Mouse (Mus musculus) kidney, embryonic 15.5 days (tissue): Measurements from ENCODE around the gene Zfp668. TPM values are rescaled to one million over a fixed set of nuclear protein-coding genes. Genes with fewer than 3 reads are reported as not detected.

Experiments used
- ATAC-seq: fragments of 200-750 bp; cut with Nextera tagmentation; replicated peaks from 2 replicates; pipeline ENCODE4 v1.8.0; 2017; ENCODE audit warnings: moderate TSS enrichment; ENCODE audit not compliant: low FRiP score
- H3K27ac ChIP-seq: fragments of 300-500 bp; sonication (generic); 2 replicates; pipeline ENCODE4 v1.5.1; 2015; ENCODE audit warnings: mild to moderate bottlenecking, inconsistent platforms
- H3K27me3 ChIP-seq: fragments of 300-500 bp; sonication (generic); 2 replicates; pipeline ENCODE4 v1.6.1; 2015; ENCODE audit warnings: inconsistent platforms
- H3K36me3 ChIP-seq: fragments of 300-500 bp; sonication (generic); 2 replicates; pipeline ENCODE4 v1.6.1; 2015; ENCODE audit warnings: inconsistent platforms
- H3K4me1 ChIP-seq: fragments of 300-500 bp; sonication (generic); 2 replicates; pipeline ENCODE4 v1.6.1; 2015; ENCODE audit warnings: inconsistent platforms
- H3K4me2 ChIP-seq: fragments of 300-500 bp; sonication (generic); 2 replicates; pipeline ENCODE4 v1.6.1; 2015; ENCODE audit warnings: moderate library complexity, mild to moderate bottlenecking, inconsistent platforms
- H3K4me3 ChIP-seq: fragments of 300-500 bp; sonication (generic); replicated peaks from 2 replicates; pipeline ENCODE4 v1.5.1; 2015; ENCODE audit warnings: mild to moderate bottlenecking, inconsistent platforms
- H3K9ac ChIP-seq: fragments of 300-500 bp; sonication (generic); 2 replicates; pipeline ENCODE4 v1.6.1; 2015; ENCODE audit warnings: mild to moderate bottlenecking, inconsistent platforms
- H3K9me3 ChIP-seq: fragments of 300-500 bp; sonication (generic); replicated peaks from 2 replicates; pipeline ENCODE4 v1.6.1; 2016; ENCODE audit warnings: inconsistent platforms
- WGBS: fragments of 180-500 bp; shearing (Covaris S2); methylation state at CpG from one replicate; pipeline ENCODE4 v1.1.7; 2015; ENCODE audit warnings: mixed read lengths; 5-methylcytosine and 5-hydroxymethylcytosine counted together
- polyA plus RNA-seq: library from polyadenylated mRNA; unstranded; fragments of >200 nt; fragmentation: Nextera tagmentation; extraction: Ambion mirVana; gene quantifications from 2 replicates; pipeline ENCODE4 v1.2.1, GENCODE M21; 2015

Gene Zfp668
- polyA plus RNA-seq, result 22.7 TPM in 2 replicates

GRCm38 (mm10) chr7:127876467-127877348 lies at the start of gene Zfp668:
Gene Zfp668, minus strand, starts transcription at chr7:127876828.
- under 1% methylated on average over 60 of the region's 60 CpGs for WGBS
- Histone ChIP-seq H3K4me2 (peak within 1 kb of the TSS; percentile 82), H3K9ac (peak within 1 kb of the TSS; percentile 100)

DNA sequence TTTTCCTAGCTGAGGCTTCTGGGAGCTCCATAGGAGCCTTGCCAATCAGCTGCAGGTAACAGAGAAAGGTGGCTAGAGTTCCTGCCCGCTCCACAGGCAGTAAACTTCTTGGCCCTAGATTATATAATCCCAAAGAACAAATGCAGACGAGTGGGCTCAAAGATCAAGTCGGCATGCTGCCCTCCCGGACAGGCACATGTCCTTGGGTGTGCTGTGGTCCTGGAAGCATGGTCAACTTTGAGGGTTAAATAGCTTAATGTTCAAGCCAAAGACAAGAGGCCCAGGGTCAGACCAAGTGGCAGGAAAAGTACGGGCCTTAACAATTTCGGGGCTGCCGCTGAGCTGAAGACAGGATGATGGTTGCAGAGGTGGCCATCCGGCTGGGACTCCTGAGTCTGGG lies 49.4 kb upstream of the Zfp668 start:
- Histone ChIP-seq H3K27me3 (peaks cover 9% of the 10 kb centered on the region), H3K9ac (peak overlapping the region; percentile 7; the same call in 1 of the 2 replicates), H3K4me2 (peak overlapping the region; percentile 19; the same call in 1 of the 2 replicates), H3K4me1 (peaks cover 65% of the 10 kb centered on the region), H3K9me3 (no peaks in the 10 kb centered on the region), H3K36me3 (peaks cover 57% of the 10 kb centered on the region), H3K27ac (peak overlapping the region; percentile 93), H3K4me3 (no peak overlapping the region)
- no peak for ATAC-seq
- WGBS, result 74% methylated on average over 8 of the region's 8 CpGs

More at GRCm38 (mm10) chr7:127876467-127877348, at the start of gene Zfp668:
- no peaks in the 10 kb centered on the region for H3K9me3 ChIP-seq
- H3K4me3 ChIP-seq, result peak within 1 kb of the TSS; percentile 98
- H3K27me3 ChIP-seq, result no peaks in the 10 kb centered on the region
- H3K4me1 ChIP-seq, result peaks cover 29% of the 10 kb centered on the region
- H3K36me3 ChIP-seq, result peaks cover 55% of the 10 kb centered on the region
- H3K27ac ChIP-seq, result peak within 1 kb of the TSS; percentile 100
- ATAC-seq, result peak; percentile 62

GRCm38 (mm10) chr7:127925252-127925651 lies 48.6 kb upstream of the Zfp668 start:
- H3K9ac ChIP-seq, result 0 out of 2 replicates have a peak overlapping the region, but pooled peaks have one; percentile 7
- H3K27me3 ChIP-seq, result peaks cover 9% of the 10 kb centered on the region
- peak overlapping the region; percentile 93 for H3K27ac ChIP-seq
- H3K36me3 ChIP-seq, result peaks cover 64% of the 10 kb centered on the region
- 36% methylated on average over 5 of the region's 5 CpGs for WGBS
- peak; percentile 80 for ATAC-seq
- peaks cover 59% of the 10 kb centered on the region for H3K4me1 ChIP-seq
- no peaks in the 10 kb centered on the region for H3K9me3 ChIP-seq
- H3K4me2 ChIP-seq, result peak overlapping the region; percentile 8; the same call in 1 of the 2 replicates
- no peak overlapping the region for H3K4me3 ChIP-seq

DNA sequence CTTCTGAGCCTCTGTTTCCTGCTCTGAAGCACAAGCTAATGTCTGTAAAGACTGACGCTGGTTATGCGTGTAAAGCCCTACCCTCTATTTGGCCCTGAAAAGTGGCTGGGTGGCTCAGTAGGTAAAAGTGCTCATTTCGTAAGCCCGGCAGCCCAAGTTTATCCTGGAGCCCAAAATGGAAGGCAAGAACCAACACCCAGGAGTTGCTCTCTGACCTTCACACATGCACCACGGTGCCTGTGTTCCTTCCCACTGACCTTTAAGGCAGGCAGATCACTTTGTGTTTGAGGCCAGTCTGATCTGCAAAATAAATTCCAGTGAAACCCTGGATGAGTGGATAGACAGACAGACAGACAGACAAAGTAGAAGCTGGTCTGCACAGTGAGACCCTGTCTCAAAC lies 47.1 kb upstream of the Zfp668 start:
- WGBS, result 80% methylated on average over 5 of the region's 5 CpGs
- H3K36me3 ChIP-seq, result peaks cover 66% of the 10 kb centered on the region
- peaks cover 2% of the 10 kb centered on the region for H3K27me3 ChIP-seq
- H3K27ac ChIP-seq, result peak overlapping the region; percentile 93
- H3K9me3 ChIP-seq, result no peaks in the 10 kb centered on the region
- H3K4me2 ChIP-seq, result no peak overlapping the region
- no peak for ATAC-seq
- no peak overlapping the region for H3K9ac ChIP-seq
- no peak overlapping the region for H3K4me3 ChIP-seq
- peaks cover 47% of the 10 kb centered on the region for H3K4me1 ChIP-seq

DNA sequence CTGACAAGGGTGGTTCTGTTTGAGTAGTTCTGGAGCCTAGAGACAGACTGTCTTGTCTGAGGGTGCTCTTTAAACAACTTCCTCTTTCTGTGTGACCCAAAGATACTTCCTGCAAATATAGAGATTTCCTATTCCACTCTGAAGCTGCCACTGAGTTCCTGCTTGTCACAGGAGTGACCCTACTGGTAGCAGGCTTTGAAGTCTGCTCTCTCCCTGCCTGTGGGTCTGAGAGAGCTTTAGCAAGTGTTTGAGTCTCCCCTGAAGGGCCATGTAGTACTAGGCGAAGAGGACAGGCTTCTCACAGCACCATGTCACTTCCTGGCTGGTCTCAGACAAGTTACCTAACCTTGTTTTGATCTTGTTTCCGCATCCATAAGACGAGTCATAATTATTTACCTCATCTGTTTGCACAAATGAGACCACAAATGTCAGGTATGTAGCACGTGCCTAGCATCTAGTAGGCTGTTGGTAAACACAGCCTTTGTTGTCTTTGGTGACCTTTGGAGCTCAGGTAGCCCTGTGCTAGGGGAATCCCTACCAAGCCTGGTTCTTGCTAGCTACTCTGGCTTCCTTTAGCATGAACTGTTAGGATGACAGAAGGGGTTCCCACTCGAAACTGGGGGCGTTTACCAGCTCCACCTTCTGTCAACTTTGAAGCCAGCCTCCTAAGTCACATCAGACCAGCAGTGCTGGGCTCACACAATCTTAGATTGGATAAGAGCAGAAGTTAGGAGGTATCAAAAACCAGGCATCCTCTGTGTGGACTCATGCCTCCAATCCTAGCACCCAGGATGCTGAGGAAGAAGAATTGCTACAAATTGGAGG lies 46.0 kb upstream of the Zfp668 start:
- Histone ChIP-seq H3K4me3 (no peak overlapping the region), H3K4me2 (no peak overlapping the region), H3K27ac (peak overlapping the region; percentile 37; the same call in 1 of the 2 replicates), H3K36me3 (peaks cover 76% of the 10 kb centered on the region), H3K27me3 (no peaks in the 10 kb centered on the region), H3K4me1 (peaks cover 38% of the 10 kb centered on the region), H3K9ac (no peak overlapping the region), H3K9me3 (no peaks in the 10 kb centered on the region)
- ATAC-seq, result no peak
- 75% methylated on average over 6 of the region's 6 CpGs for WGBS

GRCm38 (mm10) chr7:127921516-127921915 lies 44.9 kb upstream of the Zfp668 start:
- peaks cover 78% of the 10 kb centered on the region for H3K36me3 ChIP-seq

DNA sequence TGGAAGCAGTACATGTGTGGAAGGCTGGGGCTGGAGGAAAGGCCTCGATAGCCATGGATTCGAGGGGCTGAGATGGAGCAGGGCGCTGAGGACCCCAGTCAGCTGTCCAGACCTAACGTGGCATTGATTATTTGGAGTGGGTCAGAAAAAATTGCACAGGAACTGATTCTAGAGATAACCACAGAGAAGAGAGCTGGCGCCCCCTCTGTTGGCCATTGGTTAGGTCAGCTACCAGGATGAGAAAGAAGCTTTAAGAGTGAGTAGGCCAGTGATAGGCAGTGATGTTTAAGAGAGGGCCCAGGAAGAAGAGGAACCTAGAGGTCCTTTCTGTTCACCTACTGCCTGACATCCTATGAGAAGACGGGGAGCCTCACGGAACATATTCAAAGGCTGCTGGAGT lies 42.7 kb upstream of the Zfp668 start:
- no peak overlapping the region for H3K27ac ChIP-seq
- 86% methylated on average over 7 of the region's 7 CpGs for WGBS
- H3K4me3 ChIP-seq, result no peak overlapping the region
- H3K27me3 ChIP-seq, result no peaks in the 10 kb centered on the region
- H3K36me3 ChIP-seq, result peaks cover 77% of the 10 kb centered on the region
- H3K9me3 ChIP-seq, result no peaks in the 10 kb centered on the region
- peaks cover 5% of the 10 kb centered on the region for H3K4me1 ChIP-seq
- H3K9ac ChIP-seq, result no peak overlapping the region
- H3K4me2 ChIP-seq, result no peak overlapping the region
- no peak for ATAC-seq

More at GRCm38 (mm10) chr7:127921516-127921915, 44.9 kb upstream of the Zfp668 start:
- 68% methylated on average over 8 of the region's 8 CpGs for WGBS
- H3K9ac ChIP-seq, result no peak overlapping the region
- no peaks in the 10 kb centered on the region for H3K27me3 ChIP-seq
- peaks cover 26% of the 10 kb centered on the region for H3K4me1 ChIP-seq
- H3K4me2 ChIP-seq, result no peak overlapping the region
- H3K9me3 ChIP-seq, result no peaks in the 10 kb centered on the region
- ATAC-seq, result no peak
- no peak overlapping the region for H3K27ac ChIP-seq
- no peak overlapping the region for H3K4me3 ChIP-seq

DNA sequence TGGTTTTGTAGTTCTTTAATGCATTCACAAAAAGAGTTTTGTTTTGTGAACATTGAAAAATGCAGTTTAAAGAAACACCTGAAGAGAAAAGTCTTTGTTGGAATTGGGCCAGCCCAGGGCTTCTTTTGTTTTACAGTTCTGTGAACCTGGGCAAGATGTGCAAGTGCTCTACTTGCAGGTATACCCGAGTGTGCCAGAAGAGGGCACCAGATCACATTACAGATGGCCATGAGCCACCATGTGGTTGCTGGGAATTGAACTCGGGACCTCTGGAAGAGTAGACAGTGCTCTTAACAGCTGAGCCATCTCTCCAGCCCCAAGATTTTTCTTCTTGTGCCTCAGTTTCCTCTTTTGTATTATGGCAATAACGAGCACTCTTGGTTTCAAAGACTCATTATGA lies 41.6 kb upstream of the Zfp668 start:
- peaks cover 70% of the 10 kb centered on the region for H3K36me3 ChIP-seq

DNA sequence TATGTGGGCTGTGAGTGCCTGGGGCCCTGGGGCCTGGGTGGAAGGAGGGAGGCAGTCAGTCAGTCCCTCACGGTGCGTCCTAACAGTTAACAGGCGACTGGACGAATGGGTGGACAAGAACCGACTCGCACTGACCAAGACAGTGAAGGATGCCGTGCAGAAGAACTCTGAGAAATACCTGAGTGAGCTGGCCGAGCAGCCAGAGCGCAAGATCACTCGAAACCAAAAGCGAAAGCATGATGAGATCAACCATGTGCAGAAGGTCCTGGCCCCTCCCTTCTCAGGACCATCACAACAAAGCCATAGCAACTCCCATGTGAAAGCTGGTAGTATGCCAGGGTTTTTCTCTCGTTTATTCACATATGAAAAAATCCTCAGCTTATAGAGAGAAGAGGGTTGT lies 38.7 kb upstream of the Zfp668 start:
- 93% methylated on average over 12 of the region's 12 CpGs for WGBS
- ATAC-seq, result no peak
- Histone ChIP-seq H3K27ac (no peak overlapping the region), H3K4me3 (no peak overlapping the region), H3K9me3 (no peaks in the 10 kb centered on the region), H3K27me3 (no peaks in the 10 kb centered on the region), H3K9ac (no peak overlapping the region), H3K4me1 (peaks cover 14% of the 10 kb centered on the region), H3K36me3 (peaks cover 45% of the 10 kb centered on the region), H3K4me2 (no peak overlapping the region)

More for the DNA sequence above, 41.6 kb upstream of the Zfp668 start:
- H3K4me3 ChIP-seq, result no peak overlapping the region
- H3K27me3 ChIP-seq, result no peaks in the 10 kb centered on the region
- H3K4me2 ChIP-seq, result no peak overlapping the region
- no peaks in the 10 kb centered on the region for H3K9me3 ChIP-seq
- 53% methylated on average over 3 of the region's 3 CpGs for WGBS
- H3K4me1 ChIP-seq, result peaks cover 3% of the 10 kb centered on the region
- H3K9ac ChIP-seq, result no peak overlapping the region
- ATAC-seq, result no peak
- no peak overlapping the region for H3K27ac ChIP-seq

DNA sequence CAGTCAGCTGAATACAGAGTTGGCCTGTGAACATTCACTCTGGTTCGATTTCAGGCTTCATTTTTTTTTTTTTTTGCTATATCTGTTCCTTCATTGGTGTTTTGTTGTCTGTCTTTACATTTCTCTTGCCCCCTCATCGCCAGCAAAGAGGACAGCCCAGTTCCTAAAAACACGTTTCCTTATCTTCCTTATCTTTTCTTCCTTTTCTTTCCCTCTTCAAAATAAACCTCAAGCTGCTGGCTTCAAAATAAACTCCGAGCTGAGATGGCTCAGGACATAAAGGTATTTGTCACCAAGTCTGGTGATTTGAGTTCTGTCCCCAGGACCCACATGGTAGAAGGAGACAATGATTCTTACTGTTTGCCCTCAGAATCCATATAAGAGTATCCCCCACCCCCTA lies 36.3 kb upstream of the Zfp668 start:
- no peak for ATAC-seq
- WGBS, result 23% methylated on average over 4 of the region's 4 CpGs
- Histone ChIP-seq H3K27me3 (no peaks in the 10 kb centered on the region), H3K36me3 (peaks cover 58% of the 10 kb centered on the region), H3K4me1 (peaks cover 14% of the 10 kb centered on the region), H3K4me2 (peak overlapping the region; percentile 82), H3K27ac (peak overlapping the region; percentile 91), H3K9me3 (no peaks in the 10 kb centered on the region), H3K9ac (peak overlapping the region; percentile 82), H3K4me3 (peak overlapping the region; percentile 85)

- Histone ChIP-seq H3K4me1 (peaks cover 14% of the 10 kb centered on the region), H3K9ac (peak within 1 kb of the TSS; percentile 82), H3K27me3 (no peaks in the 10 kb centered on the region), H3K9me3 (no peaks in the 10 kb centered on the region), H3K4me3 (peak within 1 kb of the TSS; percentile 85), H3K4me2 (peak within 1 kb of the TSS; percentile 82), H3K27ac (peak within 1 kb of the TSS; percentile 91), H3K36me3 (peaks cover 58% of the 10 kb centered on the region)
- WGBS, result 1% methylated on average over 40 of the region's 40 CpGs
- peak; percentile 97 for ATAC-seq
These were observed 35.7 kb upstream of the Zfp668 start, which contains the start of gene Kat8 for GRCm38 (mm10) chr7:127912190-127912871. Gene Kat8, plus strand, starts transcription at chr7:127912516.
